Mouse (Mus musculus): ENCODE data around the gene Usp15.

GRCm38 (mm10) chr10:123113466-123113865 lies 83.3 kb downstream of the Usp15 start:
- TF ChIP-seq POLR2A (IDR thresholded peaks at IDR 0.05; ENCODE audit: borderline replicate concordance, control insufficient read depth, low read depth, low read length) (no peak), CTCF (IDR thresholded peaks at IDR 0.05; ENCODE audit: control insufficient read depth, insufficient read depth, low read length) (no peak)

All from bone marrow, adult 2 months (tissue).